Mouse (Mus musculus): ENCODE measurements around the gene Tfrc.

DNA sequence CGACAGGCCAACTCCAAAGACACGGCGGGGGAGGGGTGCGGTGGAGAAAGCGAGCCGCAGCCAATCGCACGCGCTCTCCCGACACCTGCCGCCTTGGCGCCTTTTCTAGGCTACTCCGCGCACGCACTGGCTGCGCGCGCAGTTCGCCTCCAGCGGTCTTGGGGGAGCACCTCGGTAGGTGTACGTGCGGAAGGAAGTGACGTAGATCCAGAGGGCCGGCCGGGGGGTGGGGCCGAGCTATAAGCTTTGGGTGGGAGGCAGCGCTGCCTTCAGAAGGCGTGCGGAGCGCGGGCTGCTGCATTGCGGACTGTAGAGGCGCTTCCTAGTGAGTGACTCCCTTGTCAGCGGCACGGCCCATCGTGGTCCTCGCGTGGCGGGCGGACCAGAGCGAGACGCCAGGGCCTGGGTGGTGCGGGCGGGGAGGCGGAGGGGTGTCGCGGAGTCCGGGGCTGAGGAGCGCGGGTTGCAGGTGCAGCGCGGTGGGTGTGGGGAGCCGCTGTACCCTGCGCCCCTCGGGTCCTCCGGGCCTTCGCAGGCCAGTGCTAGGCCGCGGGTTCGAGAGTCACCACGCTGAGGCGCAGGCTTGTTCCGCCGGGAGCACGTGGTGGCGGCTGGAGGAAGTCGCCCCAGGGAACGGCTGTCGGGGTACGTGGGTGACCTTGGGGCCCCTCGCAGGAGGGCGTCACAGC is at the start of gene Tfrc:
- TF ChIP-seq CTCF (IDR thresholded peaks at IDR 0.05; ENCODE audit: low read depth, low read length) (no peak), TAL1 (conservative IDR thresholded peaks at IDR 0.05; ENCODE audit: low read depth, low read length) (no peak)
